Mouse (Mus musculus): Measurements from ENCODE around the gene Gm6812.
"Not testable (repeated sequence)": the region's sequence is repeated elsewhere in the genome, so short reads cannot be mapped to it uniquely, and the experiment has no call there.

Gm6812 gene

DNA sequence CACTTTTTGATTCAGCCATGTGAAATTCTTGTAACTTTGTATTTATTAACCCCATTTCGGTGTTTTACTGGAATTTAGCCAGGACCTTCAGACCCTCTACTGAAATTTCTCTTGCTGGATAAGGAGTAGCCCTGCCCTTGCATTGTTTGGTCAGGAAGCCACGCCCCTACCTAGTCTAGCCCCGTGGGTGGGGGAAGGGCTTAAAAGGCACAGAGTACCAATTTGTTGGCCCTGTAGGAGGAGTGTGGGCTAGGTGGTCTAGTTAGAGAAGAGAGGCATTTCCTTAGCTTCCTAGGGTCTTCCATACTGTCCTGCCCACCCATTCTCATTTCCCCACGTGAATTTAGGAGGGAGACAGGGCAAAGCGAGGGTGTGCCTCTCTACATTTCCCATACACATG, at the start of gene Gm6812:
Gene Gm6812, minus strand, starts transcription at position 101 of the 400 bp plus-strand sequence.
- H3K36me3 ChIP-seq (ENCODE audit: control insufficient read depth, insufficient read depth, low read length, poor library complexity, severe bottlenecking); DNase-seq (ENCODE audit: low read depth, low spot score): not testable (repeated sequence)

GRCm38 (mm10) chrX:68865145-68865544, 27.7 kb downstream of the Gm6812 start:
- no peak for DNase-seq (ENCODE audit: low read depth, low spot score)
- no peaks in the 10 kb centered on the region for H3K27me3 ChIP-seq (ENCODE audit: control insufficient read depth, insufficient read depth, low read length, poor library complexity, severe bottlenecking)
- H3K36me3 ChIP-seq (ENCODE audit: control insufficient read depth, insufficient read depth, low read length, poor library complexity, severe bottlenecking): no peaks in the 10 kb centered on the region

More for the DNA sequence above, at the start of gene Gm6812:
- not testable (repeated sequence) for H3K27me3 ChIP-seq (ENCODE audit: control insufficient read depth, insufficient read depth, low read length, poor library complexity, severe bottlenecking)
